Mouse (Mus musculus) erythroblast, embryonic 14.5 days (primary cell): ENCODE results near the gene Tada2b.

ENCODE experiments used
- GATA1 ChIP-seq: IDR thresholded peaks from 2 replicates; pipeline ENCODE4 v1.6.1; 2012; ENCODE audit warnings: low read length, inconsistent platforms, mixed read lengths
- TAL1 ChIP-seq: IDR thresholded peaks from 3 replicates; pipeline ENCODE4 v1.6.1; 2012; ENCODE audit warnings: low read length, inconsistent platforms, mixed read lengths

DNA sequence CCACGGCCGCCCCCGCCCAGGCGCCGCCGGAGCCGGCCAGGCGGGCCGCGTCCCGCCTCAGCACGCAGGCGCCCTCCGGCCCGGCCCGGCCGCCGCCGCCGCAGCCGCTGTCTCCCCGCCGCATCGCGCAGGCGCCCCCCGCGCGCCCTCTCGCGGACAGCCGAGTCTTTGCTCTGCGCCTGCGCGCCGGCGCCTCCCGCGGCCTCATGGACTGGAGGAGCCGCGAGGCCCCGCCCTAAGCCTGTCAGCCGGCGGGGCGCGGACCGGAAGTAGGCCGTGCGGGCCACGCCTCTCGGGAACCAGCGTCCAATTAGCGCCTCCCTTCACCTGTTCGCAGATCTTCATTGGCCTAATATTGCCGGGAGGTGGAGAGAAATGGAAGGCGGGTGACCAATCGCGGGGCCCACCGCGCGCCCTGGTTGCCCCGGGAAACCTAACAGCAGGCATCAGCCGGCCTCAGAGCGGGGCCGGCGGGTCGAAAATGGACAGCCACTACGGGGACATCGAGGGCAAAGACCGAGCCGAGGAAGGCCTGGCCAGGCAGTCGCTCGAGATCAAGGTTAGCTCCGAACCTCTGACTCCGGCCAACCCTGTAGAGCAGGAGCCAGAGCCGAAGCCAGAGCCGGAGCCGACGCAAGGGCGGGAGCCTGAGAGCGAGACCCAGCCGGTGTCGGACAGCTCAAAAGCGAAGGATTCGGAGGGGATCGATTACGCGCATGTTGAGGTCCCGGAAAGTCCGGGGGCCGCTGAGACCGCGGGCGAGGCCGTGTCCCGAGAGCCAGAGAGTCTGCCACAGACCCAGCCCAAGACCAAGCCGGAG is at the start of gene Tada2b, which contains the start of gene Ccdc96:
- TF ChIP-seq GATA1 (no peak), TAL1 (no peak)
